Mouse (Mus musculus): ENCODE results near the gene 2310002L09Rik. TPM values are rescaled to one million over a fixed set of nuclear protein-coding genes. Genes with fewer than 3 reads are reported as not detected.

Gene 2310002L09Rik
- polyA plus RNA-seq (2014; fragmentation: Illumina TruSeq; extraction: RNeasy Lipid Tissue Mini Kit (QIAGEN cat#74804); ENCODE audit: low replicate concordance), result not detected

GRCm38 (mm10) chr4:73950375-73950896 lies at the start of gene 2310002L09Rik:
TSS of gene 2310002L09Rik (minus strand) at chr4:73950846.

DNA sequence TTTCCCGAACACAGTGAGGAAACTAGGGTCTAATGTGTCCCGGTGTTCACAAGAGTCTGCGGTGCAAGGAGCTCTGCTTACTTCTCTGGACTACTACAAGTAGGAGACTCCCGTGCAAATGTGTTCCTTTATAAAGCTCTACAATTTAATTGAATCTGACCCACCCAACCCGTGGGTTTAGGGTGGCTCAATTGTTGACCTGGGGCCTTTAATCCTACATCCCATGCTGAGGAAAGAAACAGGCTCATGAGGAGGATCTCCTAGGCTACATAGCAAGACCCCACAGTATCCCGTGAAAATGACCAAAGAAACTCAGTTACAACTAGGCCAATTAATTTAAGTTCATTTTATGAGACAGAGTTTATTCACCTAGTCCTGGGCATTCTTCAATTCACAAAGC lies 30.0 kb downstream of the 2310002L09Rik start, which contains the start of gene Gm11756:
Gm11756 (minus strand) TSS at position 101 of the 400 bp plus-strand sequence.

DNA sequence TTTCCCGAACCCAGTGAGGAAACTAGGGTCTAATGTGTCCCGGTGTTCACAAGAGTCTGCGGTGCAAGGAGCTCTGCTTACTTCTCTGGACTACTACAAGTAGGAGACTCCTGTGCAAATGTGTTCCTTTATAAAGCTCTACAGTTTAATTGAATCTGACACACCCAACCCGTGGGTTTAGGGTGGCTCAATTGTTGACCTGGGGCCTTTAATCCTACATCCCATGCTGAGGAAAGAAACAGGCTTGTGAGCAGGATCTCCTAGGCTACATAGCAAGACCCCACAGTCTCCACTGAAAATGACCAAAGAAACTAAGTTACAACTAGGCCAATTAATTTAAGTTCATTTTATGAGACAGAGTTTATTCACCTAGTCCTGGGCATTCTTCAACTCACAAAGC lies 44.8 kb downstream of the 2310002L09Rik start, which contains the start of gene Gm13871:
Gm13871 (minus strand) TSS at position 101 of the 400 bp plus-strand sequence.

DNA sequence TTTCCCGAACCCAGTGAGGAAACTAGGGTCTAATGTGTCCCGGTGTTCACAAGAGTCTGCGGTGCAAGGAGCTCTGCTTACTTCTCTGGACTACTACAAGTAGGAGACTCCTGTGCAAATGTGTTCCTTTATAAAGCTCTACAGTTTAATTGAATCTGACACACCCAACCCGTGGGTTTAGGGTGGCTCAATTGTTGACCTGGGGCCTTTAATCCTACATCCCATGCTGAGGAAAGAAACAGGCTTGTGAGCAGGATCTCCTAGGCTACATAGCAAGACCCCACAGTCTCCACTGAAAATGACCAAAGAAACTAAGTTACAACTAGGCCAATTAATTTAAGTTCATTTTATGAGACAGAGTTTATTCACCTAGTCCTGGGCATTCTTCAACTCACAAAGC lies 59.6 kb downstream of the 2310002L09Rik start, which contains the start of gene Gm11757:
Gm11757 (minus strand) TSS at position 101 of the 400 bp plus-strand sequence.

Other genes starting within 250 kb of the 2310002L09Rik start
- 26.7 TPM for gene Rasef, start 159.9 kb downstream of the 2310002L09Rik start, polyA plus RNA-seq (2014; fragmentation: Illumina TruSeq; extraction: RNeasy Lipid Tissue Mini Kit (QIAGEN cat#74804); ENCODE audit: low replicate concordance)
- gene Gm11758, start 74.6 kb downstream of the 2310002L09Rik start, polyA plus RNA-seq (2014; fragmentation: Illumina TruSeq; extraction: RNeasy Lipid Tissue Mini Kit (QIAGEN cat#74804); ENCODE audit: low replicate concordance), result not detected
- not detected for gene Gm11757, start 59.7 kb downstream of the 2310002L09Rik start, polyA plus RNA-seq (2014; fragmentation: Illumina TruSeq; extraction: RNeasy Lipid Tissue Mini Kit (QIAGEN cat#74804); ENCODE audit: low replicate concordance)
- gene Gm13871, start 44.9 kb downstream of the 2310002L09Rik start, polyA plus RNA-seq (2014; fragmentation: Illumina TruSeq; extraction: RNeasy Lipid Tissue Mini Kit (QIAGEN cat#74804); ENCODE audit: low replicate concordance), result not detected
- gene Gm11756, start 30.1 kb downstream of the 2310002L09Rik start, polyA plus RNA-seq (2014; fragmentation: Illumina TruSeq; extraction: RNeasy Lipid Tissue Mini Kit (QIAGEN cat#74804); ENCODE audit: low replicate concordance), result not detected
- 3.6 TPM for gene Frmd3, start 62.6 kb upstream of the 2310002L09Rik start, polyA plus RNA-seq (2014; fragmentation: Illumina TruSeq; extraction: RNeasy Lipid Tissue Mini Kit (QIAGEN cat#74804); ENCODE audit: low replicate concordance)